Mouse (Mus musculus): ENCODE measurements around the gene Abcc4.
A peak's percentile ranks its signal among the peaks of the same experiment; 100 is the strongest.

Abcc4 gene

GRCm38 (mm10) chr14:118705808-118706731 is at the start of gene Abcc4:
Gene Abcc4, minus strand, starts transcription at chr14:118706219.
- peak; percentile 30 for DNase-seq (ENCODE audit: low spot score)

- DNase-seq (ENCODE audit: low spot score), result no peak
These were observed 45.3 kb upstream of the Abcc4 start for GRCm38 (mm10) chr14:118751193-118751753.

GRCm38 (mm10) chr14:118750505-118751192 is 44.6 kb upstream of the Abcc4 start:
- DNase-seq (ENCODE audit: low spot score), result no peak

GRCm38 (mm10) chr14:118749715-118750114 is 43.7 kb upstream of the Abcc4 start:
- DNase-seq (ENCODE audit: low spot score), result no peak

GRCm38 (mm10) chr14:118749068-118749467 is 43.0 kb upstream of the Abcc4 start:
- no peak for DNase-seq (ENCODE audit: low spot score)

- DNase-seq (ENCODE audit: low spot score), result no peak
These were observed 36.8 kb upstream of the Abcc4 start for GRCm38 (mm10) chr14:118742862-118743261.

GRCm38 (mm10) chr14:118741780-118742179 is 35.8 kb upstream of the Abcc4 start:
- DNase-seq (ENCODE audit: low spot score), result no peak

- no peak for DNase-seq (ENCODE audit: low spot score)
These were observed 31.4 kb upstream of the Abcc4 start for GRCm38 (mm10) chr14:118737251-118737888.

GRCm38 (mm10) chr14:118735114-118735513 is 29.1 kb upstream of the Abcc4 start:
- no peak for DNase-seq (ENCODE audit: low spot score)

- no peak for DNase-seq (ENCODE audit: low spot score)
These were observed 27.1 kb upstream of the Abcc4 start for GRCm38 (mm10) chr14:118733146-118733545.

- DNase-seq (ENCODE audit: low spot score), result no peak
These were observed 24.6 kb upstream of the Abcc4 start for GRCm38 (mm10) chr14:118730631-118731030.

- DNase-seq (ENCODE audit: low spot score), result no peak
These were observed 19.4 kb upstream of the Abcc4 start for GRCm38 (mm10) chr14:118725467-118725866.

GRCm38 (mm10) chr14:118723920-118724693 is 18.1 kb upstream of the Abcc4 start:
- DNase-seq (ENCODE audit: low spot score), result no peak

- no peak for DNase-seq (ENCODE audit: low spot score)
These were observed 13.7 kb upstream of the Abcc4 start for GRCm38 (mm10) chr14:118719566-118720174.

- no peak for DNase-seq (ENCODE audit: low spot score)
These were observed 12.6 kb upstream of the Abcc4 start for GRCm38 (mm10) chr14:118718576-118718975.

GRCm38 (mm10) chr14:118716372-118717312 is 10.6 kb upstream of the Abcc4 start:
- no peak for DNase-seq (ENCODE audit: low spot score)

- no peak for DNase-seq (ENCODE audit: low spot score)
These were observed 8.7 kb upstream of the Abcc4 start for GRCm38 (mm10) chr14:118714720-118715119.

GRCm38 (mm10) chr14:118714320-118714719 is 8.3 kb upstream of the Abcc4 start:
- no peak for DNase-seq (ENCODE audit: low spot score)

GRCm38 (mm10) chr14:118713869-118714268 is 7.8 kb upstream of the Abcc4 start:
- DNase-seq (ENCODE audit: low spot score), result no peak

GRCm38 (mm10) chr14:118713408-118713807 is 7.4 kb upstream of the Abcc4 start:
- no peak for DNase-seq (ENCODE audit: low spot score)

Measured in left cerebral cortex, adult 11 months (tissue).